Mouse (Mus musculus): ENCODE measurements around the gene Icam2.

DNA sequence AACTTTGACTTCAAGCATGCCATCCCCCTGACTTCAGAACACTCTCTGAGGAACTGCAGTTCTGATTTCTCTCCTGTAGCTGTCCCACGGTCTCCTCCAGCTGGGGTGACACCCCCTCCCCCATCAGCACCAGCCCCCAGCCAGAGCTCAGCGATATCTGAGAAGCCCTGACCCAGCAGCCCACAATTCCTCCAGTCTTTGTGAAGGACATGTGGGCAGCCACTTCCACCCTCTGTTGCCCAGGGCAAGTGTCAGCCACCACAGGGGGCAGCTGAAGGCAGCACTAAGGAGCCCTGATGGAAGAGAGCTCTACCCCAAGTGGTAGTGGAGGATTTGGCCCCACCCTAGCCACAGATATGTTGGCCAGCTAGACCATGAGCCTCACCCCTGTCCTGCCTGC, 53.8 kb downstream of the Icam2 start:
- no peak for TF ChIP-seq CTCF (IDR thresholded peaks at IDR 0.05; ENCODE audit: extremely low read depth, insufficient read depth, insufficient read length, insufficient replicate concordance)
- TF ChIP-seq POLR2A (IDR thresholded peaks at IDR 0.05; ENCODE audit: low read depth, low read length) = no peak
